Mouse (Mus musculus): ENCODE measurements around the gene Eomes.

Gene Eomes

GRCm38 (mm10) chr9:118517619-118518018 lies 39.6 kb downstream of the Eomes start:
- DNase-seq (ENCODE audit: low read depth in 1 of 2, low spot score in 2 of 2): no peak

GRCm38 (mm10) chr9:118519101-118519500 lies 41.1 kb downstream of the Eomes start:
- DNase-seq (ENCODE audit: low read depth in 1 of 2, low spot score in 2 of 2): no peak

GRCm38 (mm10) chr9:118520011-118520410 lies 42.0 kb downstream of the Eomes start:
- DNase-seq (ENCODE audit: low read depth in 1 of 2, low spot score in 2 of 2): no peak

- no peak for DNase-seq (ENCODE audit: low read depth in 1 of 2, low spot score in 2 of 2)
Measured at GRCm38 (mm10) chr9:118520858-118521257, 42.8 kb downstream of the Eomes start.

GRCm38 (mm10) chr9:118521659-118522058 lies 43.6 kb downstream of the Eomes start:
- no peak for DNase-seq (ENCODE audit: low read depth in 1 of 2, low spot score in 2 of 2)

GRCm38 (mm10) chr9:118523738-118524137 lies 45.7 kb downstream of the Eomes start:
- DNase-seq (ENCODE audit: low read depth in 1 of 2, low spot score in 2 of 2): no peak

- no peak for DNase-seq (ENCODE audit: low read depth in 1 of 2, low spot score in 2 of 2)
Measured at GRCm38 (mm10) chr9:118527056-118527455, 49.0 kb downstream of the Eomes start.

GRCm38 (mm10) chr9:118529783-118530182 lies 51.8 kb downstream of the Eomes start:
- DNase-seq (ENCODE audit: low read depth in 1 of 2, low spot score in 2 of 2): no peak

GRCm38 (mm10) chr9:118530679-118531078 lies 52.7 kb downstream of the Eomes start:
- DNase-seq (ENCODE audit: low read depth in 1 of 2, low spot score in 2 of 2): no peak

- DNase-seq (ENCODE audit: low read depth in 1 of 2, low spot score in 2 of 2): no peak
Measured at GRCm38 (mm10) chr9:118532516-118533205, 54.6 kb downstream of the Eomes start.
